Mouse (Mus musculus) testis, adult 2 months (tissue): Measurements from ENCODE around the gene Cdk2ap2. TPM values are rescaled to one million over a fixed set of nuclear protein-coding genes. Genes with fewer than 3 reads are reported as not detected.

ENCODE experiments used
- H3K27ac ChIP-seq: fragments of 200-500 bp; 2 replicates; pipeline ENCODE4 v1.5.1; 2012; ENCODE audit warnings: low read depth, low read length; ENCODE audit not compliant: control insufficient read depth, insufficient read depth
- H3K27me3 ChIP-seq: fragments of 200-500 bp; 2 replicates; pipeline ENCODE4 v1.6.1; 2012; ENCODE audit warnings: mild to moderate bottlenecking, low read length, moderate library complexity; ENCODE audit not compliant: control insufficient read depth, insufficient read depth
- H3K36me3 ChIP-seq: fragments of 200-500 bp; 2 replicates; pipeline ENCODE4 v1.6.1; 2012; ENCODE audit warnings: mild to moderate bottlenecking, low read length; ENCODE audit not compliant: control insufficient read depth, insufficient read depth
- H3K4me1 ChIP-seq: fragments of 200-500 bp; 2 replicates; pipeline ENCODE4 v1.6.1; 2012; ENCODE audit warnings: low read length; ENCODE audit not compliant: control insufficient read depth, insufficient read depth
- H3K4me3 ChIP-seq: fragments of 200-500 bp; 2 replicates; pipeline ENCODE4 v1.5.1; 2012; ENCODE audit warnings: low read depth, mild to moderate bottlenecking, low read length, moderate library complexity, mixed read lengths; ENCODE audit not compliant: control insufficient read depth
- CTCF ChIP-seq: fragments of 200-500 bp; IDR thresholded peaks from 2 replicates; pipeline ENCODE4 v1.5.1; 2012; ENCODE audit warnings: low read depth, mild to moderate bottlenecking, inconsistent platforms, low read length, moderate library complexity; ENCODE audit not compliant: control insufficient read depth, insufficient read depth, insufficient replicate concordance
- POLR2A ChIP-seq: fragments of 200-500 bp; IDR thresholded peaks from 2 replicates; pipeline ENCODE4 v1.6.1; 2012; ENCODE audit warnings: low read depth, mild to moderate bottlenecking, inconsistent platforms, low read length, moderate library complexity; ENCODE audit not compliant: control insufficient read depth
- polyA plus RNA-seq: library from polyadenylated mRNA; depleted of rRNA; stranded (reverse); fragments of >200 nt; gene quantifications from 2 replicates; pipeline ENCODE4 v1.2.3, GENCODE M21; 2012

Gene Cdk2ap2
- polyA plus RNA-seq, 1 experiment, result 31.5 TPM

DNA sequence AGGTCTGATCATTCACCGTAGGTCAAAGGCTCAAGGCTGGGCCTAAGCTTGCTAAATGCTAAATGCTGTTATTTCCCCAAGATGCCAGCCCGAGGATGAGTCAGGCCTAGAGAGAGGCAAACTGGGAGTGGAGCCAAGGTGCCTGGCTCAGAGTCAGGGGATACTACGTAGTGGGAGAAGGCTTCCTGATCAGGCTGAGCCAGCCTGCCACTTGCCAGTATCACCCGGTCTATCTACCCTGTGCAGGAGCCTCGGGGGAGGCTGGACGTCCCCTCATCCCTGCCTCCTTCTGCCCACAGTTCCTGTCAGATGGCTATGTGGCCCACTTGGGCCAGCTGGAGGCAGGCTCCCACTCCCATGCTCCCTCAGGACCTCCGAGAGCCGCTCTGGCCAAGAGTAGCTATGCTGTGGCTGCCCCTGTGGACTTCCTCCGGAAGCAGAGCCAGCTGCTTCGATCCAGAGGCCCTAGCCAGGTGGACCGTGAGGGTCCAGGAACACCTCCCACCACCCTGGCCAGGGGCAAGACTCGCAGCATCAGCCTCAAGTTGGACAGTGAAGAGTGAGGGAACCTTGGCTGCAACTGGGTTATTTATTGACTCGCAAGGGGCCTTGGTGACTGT lies 16.3 kb downstream of the Cdk2ap2 start:
- Histone ChIP-seq H3K36me3 (no peaks in the 10 kb centered on the region), H3K27me3 (no peaks in the 10 kb centered on the region), H3K27ac (peak overlapping the region; percentile 22; the same call in 1 of the 2 replicates), H3K4me1 (no peaks in the 10 kb centered on the region), H3K4me3 (no peak overlapping the region)
- no peak for TF ChIP-seq CTCF
- no peak for TF ChIP-seq POLR2A

DNA sequence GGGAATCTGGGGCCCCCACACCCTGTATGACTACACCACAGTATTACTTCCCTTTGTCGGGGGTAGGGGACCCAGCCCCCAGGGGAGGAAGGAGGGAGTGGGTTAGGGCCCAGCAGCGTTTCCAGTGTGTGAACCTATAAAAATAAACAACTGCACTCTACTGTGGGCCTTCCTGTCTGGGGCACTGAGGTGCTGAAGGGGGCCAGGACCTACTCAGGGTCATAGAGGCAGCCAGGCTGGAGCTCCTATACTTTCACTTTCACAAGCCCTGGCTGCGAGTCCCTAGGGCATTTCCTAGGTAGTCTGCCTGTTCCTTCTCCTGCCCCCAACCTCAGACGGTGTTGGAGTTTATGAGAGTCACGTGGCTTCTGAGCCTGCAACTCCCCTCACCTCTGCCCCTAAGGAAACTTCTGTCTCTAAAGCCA lies 16.8 kb downstream of the Cdk2ap2 start:
- Histone ChIP-seq H3K27ac (peak overlapping the region; percentile 22; the same call in 1 of the 2 replicates), H3K27me3 (no peaks in the 10 kb centered on the region), H3K4me1 (no peaks in the 10 kb centered on the region), H3K36me3 (no peaks in the 10 kb centered on the region), H3K4me3 (no peak overlapping the region)
- TF ChIP-seq CTCF, result no peak
- TF ChIP-seq POLR2A, result no peak

DNA sequence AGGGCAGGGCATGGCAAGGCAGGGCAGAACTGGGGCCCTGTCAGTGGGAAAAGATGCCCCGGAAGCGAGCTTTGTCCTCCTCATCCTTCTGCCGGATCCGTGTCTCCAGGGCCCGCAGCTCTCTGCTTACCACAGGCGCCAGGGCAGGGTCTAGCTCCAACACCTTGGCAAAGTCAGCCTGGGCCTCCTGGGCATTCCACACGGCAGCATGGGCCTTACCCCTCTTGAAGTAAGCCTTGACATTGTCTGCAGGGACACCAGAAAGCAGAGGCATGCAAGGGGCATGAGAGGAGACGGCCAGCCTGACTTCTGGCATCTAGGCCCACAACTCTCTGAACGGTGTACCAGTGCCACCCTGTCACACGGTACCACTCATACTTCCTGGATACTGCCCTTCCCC lies 17.6 kb downstream of the Cdk2ap2 start:
- Histone ChIP-seq H3K4me3 (no peak overlapping the region), H3K36me3 (no peaks in the 10 kb centered on the region)

DNA sequence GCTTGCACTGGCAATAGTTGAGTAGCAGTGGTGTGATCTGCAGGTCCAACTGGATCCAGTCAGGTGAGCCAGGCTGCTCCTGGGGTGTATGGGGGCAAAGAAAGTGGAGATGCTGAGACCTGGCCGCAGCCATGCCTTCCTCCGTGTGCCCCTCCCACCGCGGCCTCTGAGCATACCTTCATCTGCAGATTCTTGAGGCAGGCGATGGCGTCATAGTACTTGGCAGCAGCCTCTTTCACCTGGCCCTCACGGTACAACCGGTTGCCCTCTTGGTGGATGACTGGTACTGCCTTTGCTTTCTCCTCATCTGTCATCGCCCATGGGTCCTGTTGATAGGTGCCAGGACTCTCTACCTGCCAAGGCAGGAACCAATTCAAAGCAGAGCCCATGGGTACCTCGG lies 18.2 kb downstream of the Cdk2ap2 start:
- no peak overlapping the region for H3K4me3 ChIP-seq
- no peak overlapping the region for H3K27ac ChIP-seq
- no peaks in the 10 kb centered on the region for H3K4me1 ChIP-seq
- TF ChIP-seq POLR2A (no peak), CTCF (no peak)
- H3K27me3 ChIP-seq, result no peaks in the 10 kb centered on the region
- H3K36me3 ChIP-seq, result no peaks in the 10 kb centered on the region

More for the DNA sequence above, 17.6 kb downstream of the Cdk2ap2 start:
- TF ChIP-seq POLR2A (no peak), CTCF (no peak)
- H3K27ac ChIP-seq, result no peak overlapping the region
- no peaks in the 10 kb centered on the region for H3K4me1 ChIP-seq
- no peaks in the 10 kb centered on the region for H3K27me3 ChIP-seq

DNA sequence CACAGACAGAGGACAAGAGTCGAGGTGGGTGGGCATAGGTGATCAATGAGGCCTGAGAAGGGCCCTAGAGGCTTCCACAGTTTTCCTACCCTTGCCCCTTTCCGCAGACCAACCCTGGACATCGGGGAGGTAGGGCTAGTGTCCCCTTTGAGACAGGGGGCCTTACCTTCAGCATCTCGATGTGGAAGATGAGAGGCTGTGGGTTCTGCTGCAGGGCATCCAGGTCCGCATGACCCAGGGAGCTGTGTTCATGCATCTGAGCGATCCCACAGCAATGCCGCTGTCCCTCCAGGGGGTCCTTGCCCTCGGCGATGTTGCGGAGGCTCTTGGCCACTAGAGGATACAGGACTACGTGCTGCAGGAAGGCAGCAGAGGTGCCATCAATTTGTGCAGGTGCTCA lies 18.8 kb downstream of the Cdk2ap2 start:
- no peaks in the 10 kb centered on the region for H3K27me3 ChIP-seq
- TF ChIP-seq POLR2A (no peak), CTCF (no peak)
- H3K4me1 ChIP-seq, result no peaks in the 10 kb centered on the region; the same call in none of the 2 replicates
- H3K36me3 ChIP-seq, result no peaks in the 10 kb centered on the region
- no peak overlapping the region for H3K4me3 ChIP-seq
- H3K27ac ChIP-seq, result no peak overlapping the region

DNA sequence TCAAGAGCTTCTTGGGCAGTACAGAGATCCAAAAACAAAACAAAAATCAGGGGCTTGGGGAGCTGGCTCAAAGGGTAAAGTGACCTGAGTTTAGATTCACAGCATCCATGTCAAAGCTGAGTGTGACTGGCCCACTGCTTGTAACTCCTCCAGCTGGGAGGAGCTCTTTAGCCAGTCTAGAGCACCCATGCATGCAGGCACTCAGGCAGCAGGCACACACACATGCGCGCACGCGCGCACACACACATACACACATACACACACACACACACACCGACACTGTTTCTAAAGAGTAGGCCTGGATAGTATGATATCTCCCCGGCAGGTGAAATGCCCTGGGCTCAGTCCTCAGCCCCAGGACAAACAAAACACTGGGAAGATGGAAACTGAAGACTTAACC lies 20.0 kb downstream of the Cdk2ap2 start:
- Histone ChIP-seq H3K4me3 (no peak overlapping the region), H3K27me3 (no peaks in the 10 kb centered on the region), H3K4me1 (no peaks in the 10 kb centered on the region; the same call in none of the 2 replicates), H3K27ac (no peak overlapping the region), H3K36me3 (no peaks in the 10 kb centered on the region)
- TF ChIP-seq POLR2A, result no peak
- no peak for TF ChIP-seq CTCF

DNA sequence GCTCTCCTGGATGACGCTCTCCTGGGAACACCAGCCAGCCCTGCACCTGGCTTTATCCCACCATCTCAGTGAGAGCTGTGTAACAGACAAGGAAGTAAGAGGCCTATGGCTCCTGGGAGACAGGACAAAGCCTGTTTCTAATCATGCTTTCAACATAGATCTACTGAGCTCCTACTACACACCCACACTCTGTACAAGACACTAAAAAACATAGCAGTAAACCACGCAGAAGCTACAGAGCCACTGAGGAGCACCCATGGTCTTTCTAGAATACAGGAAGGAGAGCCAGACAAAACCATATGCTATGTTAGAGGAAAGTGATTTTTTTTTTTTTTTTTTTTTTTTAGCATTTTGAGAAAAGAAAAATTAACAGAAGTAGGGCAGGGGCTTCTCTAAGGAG lies 21.4 kb downstream of the Cdk2ap2 start:
- Histone ChIP-seq H3K36me3 (no peaks in the 10 kb centered on the region), H3K27ac (no peak overlapping the region), H3K4me3 (no peak overlapping the region), H3K27me3 (no peaks in the 10 kb centered on the region), H3K4me1 (no peaks in the 10 kb centered on the region; the same call in none of the 2 replicates)
- TF ChIP-seq CTCF (no peak), POLR2A (no peak)

DNA sequence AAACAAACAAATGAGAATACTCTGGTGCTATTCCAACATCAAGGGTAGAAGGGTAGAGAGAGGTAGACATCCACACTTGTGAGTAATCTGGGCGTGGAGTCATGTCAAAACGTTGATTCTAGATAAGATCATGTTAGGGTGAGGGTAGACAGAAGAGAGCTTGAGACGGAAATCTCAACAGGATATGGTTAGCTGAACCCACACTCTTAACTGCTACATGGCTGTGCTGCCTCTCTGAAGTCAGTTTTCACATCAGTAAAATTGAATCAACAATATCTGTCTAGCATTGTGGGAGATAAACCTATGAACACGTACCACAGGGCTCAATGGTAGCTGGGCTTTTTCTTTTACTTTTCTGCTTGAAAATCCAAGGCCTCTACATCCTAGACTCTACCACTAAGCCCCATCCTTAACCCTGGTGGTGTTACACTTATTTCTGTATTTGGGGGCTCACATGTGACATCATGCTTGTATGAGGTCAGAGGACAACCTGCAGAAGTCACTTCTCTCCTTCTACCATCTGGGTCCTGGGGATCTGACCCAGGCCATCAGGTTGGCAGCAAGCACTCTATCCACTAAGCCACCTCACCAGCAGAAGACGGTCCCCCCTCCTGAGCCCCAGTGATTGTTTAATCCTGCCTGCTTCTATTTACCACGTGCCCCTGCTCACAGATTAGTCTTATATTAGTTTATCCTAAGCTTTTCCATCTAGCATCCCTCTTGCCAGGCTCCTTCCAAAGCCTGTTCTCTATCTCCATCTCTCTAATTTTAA lies 22.9 kb downstream of the Cdk2ap2 start:
- Histone ChIP-seq H3K4me3 (no peak overlapping the region), H3K4me1 (no peaks in the 10 kb centered on the region; the same call in none of the 2 replicates)

More for the DNA sequence above, 22.9 kb downstream of the Cdk2ap2 start:
- Histone ChIP-seq H3K27ac (no peak overlapping the region), H3K27me3 (no peaks in the 10 kb centered on the region), H3K36me3 (no peaks in the 10 kb centered on the region)
- TF ChIP-seq POLR2A (no peak), CTCF (no peak)
